Mouse (Mus musculus) olfactory bulb, adult 2 months (tissue): ENCODE data around the gene Nr2f1.
"Not testable (repeated sequence)": the region's sequence is repeated elsewhere in the genome, so short reads cannot be mapped to it uniquely, and the experiment has no call there.

Experiments used
- CTCF ChIP-seq: fragments of 200-500 bp; IDR thresholded peaks from 2 replicates; pipeline ENCODE4 v1.5.1; 2012; ENCODE audit warnings: low read depth, mild to moderate bottlenecking, low read length, moderate library complexity; ENCODE audit not compliant: insufficient read depth
- POLR2A ChIP-seq: fragments of 200-500 bp; IDR thresholded peaks from 2 replicates; pipeline ENCODE4 v1.6.1; 2012; ENCODE audit warnings: mild to moderate bottlenecking, low read depth, low read length, moderate library complexity; ENCODE audit not compliant: insufficient read depth

DNA sequence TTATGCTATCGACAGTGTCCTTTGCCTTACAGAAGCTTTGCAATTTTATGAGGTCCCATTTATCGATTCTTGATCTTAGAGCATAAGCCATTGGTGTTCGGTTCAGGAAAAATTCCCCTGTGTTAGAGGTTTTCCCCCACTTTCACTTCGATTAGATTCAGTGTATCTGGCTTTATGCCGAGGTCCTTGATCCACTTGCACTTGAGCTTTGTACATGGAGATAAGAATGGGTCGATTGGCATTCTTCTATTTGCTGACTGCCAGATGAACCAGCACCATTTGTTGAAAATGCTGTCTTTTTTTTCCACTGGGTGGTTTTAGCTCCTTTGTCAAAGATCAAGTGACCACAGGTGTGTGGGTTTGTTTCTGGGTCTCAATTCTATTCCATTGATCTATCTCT lies 20.7 kb upstream of the Nr2f1 start:
- not testable (repeated sequence) for TF ChIP-seq CTCF, POLR2A
